Mouse (Mus musculus): ENCODE measurements at regions not wholly inside any gene's neighbourhood (a gene's known extent, or its start where the extent isn't known, plus 50 kb on each side); places are given as distances from the start of the nearest gene placed in this dataset.

DNA sequence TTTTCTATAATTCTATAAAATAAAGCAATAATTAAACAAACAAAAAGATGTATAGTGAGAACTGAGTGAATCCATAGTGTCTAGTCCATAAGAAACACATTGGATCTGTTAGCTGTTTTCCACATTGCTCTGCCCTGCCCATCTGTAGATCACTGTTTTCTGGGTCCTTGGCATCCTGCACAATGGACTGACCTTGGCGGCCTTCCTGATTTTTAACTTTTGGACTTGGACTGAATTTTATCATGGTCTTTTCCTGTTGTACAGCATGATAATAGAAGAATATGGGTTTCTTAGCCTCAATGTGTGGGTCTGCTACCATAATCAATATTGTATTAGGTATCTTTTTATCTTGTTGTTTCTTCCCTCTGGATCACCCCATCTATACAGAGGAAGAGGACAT is 456.0 kb downstream of the 1810013L24Rik start:
- H3K36me3 ChIP-seq (replicated peaks in 1 of 2; ENCODE audit: control insufficient read depth in 1 of 2, insufficient read depth in 1 of 2, low read length in 1 of 2), result no peaks in the 10 kb centered on the region
- no peak for DNase-seq (ENCODE audit: extremely low read depth)
- H3K27ac ChIP-seq (ENCODE audit: insufficient read depth, low read depth), result no peak overlapping the region
- TF ChIP-seq MEF2A (IDR thresholded peaks at IDR 0.05; ENCODE audit: borderline replicate concordance, low read depth, low read length) (no peak), E2F4 (IDR thresholded peaks at IDR 0.05; ENCODE audit: insufficient replicate concordance, low read depth, low read length) (no peak), PAX5 (IDR thresholded peaks at IDR 0.05; ENCODE audit: low read length) (no peak), USF1 (IDR thresholded peaks at IDR 0.05; ENCODE audit: low read depth, low read length) (no peak), RAD21 (IDR thresholded peaks at IDR 0.05; ENCODE audit: low read depth, low read length) (no peak), EP300 (IDR thresholded peaks at IDR 0.05; ENCODE audit: low read length) (no peak), ZKSCAN1 (IDR thresholded peaks at IDR 0.05; ENCODE audit: borderline replicate concordance, low read depth, low read length) (no peak), CTCF (conservative IDR thresholded peaks at IDR 0.05 in 1 of 2, IDR thresholded peaks at IDR 0.05 in 1 of 2; ENCODE audit: low read depth in 2 of 2, low read length in 2 of 2) (no peak), MYC (IDR thresholded peaks at IDR 0.05; ENCODE audit: low read depth, low read length) (no peak), UBTF (IDR thresholded peaks at IDR 0.05; ENCODE audit: low read depth, low read length) (no peak), TCF12 (IDR thresholded peaks at IDR 0.05; ENCODE audit: low read depth, low read length) (no peak)
- H3K27me3 ChIP-seq (replicated peaks), result no peaks in the 10 kb centered on the region
- H3K9me3 ChIP-seq (replicated peaks; ENCODE audit: low read length), result no peaks in the 10 kb centered on the region
- H3K79me2 ChIP-seq (replicated peaks; ENCODE audit: control insufficient read depth, extremely low read depth, insufficient read depth, poor library complexity, severe bottlenecking), result no peaks in the 10 kb centered on the region
- no peak overlapping the region for H3K4me3 ChIP-seq (replicated peaks in 1 of 3; ENCODE audit: low read depth in 2 of 3, low read length in 2 of 3, poor library complexity in 1 of 3)
- in situ Hi-C loops (cut with MboI; ENCODE audit: low pct_ligation_motif_present, low pct_unique_long_range_greater_than_20kb, low sequenced_read_pairs) (no loop called here), dilution Hi-C loops (cut with MboI; ENCODE audit: extremely low pct_ligation_motif_present, extremely low pct_unique_long_range_greater_than_20kb, low sequenced_read_pairs) (no loop called here)
- no peak overlapping the region for H3K9ac ChIP-seq (ENCODE audit: insufficient read depth, low read depth)
- peaks cover 5 to 22% of the 10 kb centered on the region in 2 experiments for H3K4me1 ChIP-seq (ENCODE audit: control insufficient read depth in 1 of 2, insufficient read depth in 2 of 2)
- H3K4me2 ChIP-seq (ENCODE audit: insufficient read depth, low read depth, poor library complexity, severe bottlenecking), result no peak overlapping the region

DNA sequence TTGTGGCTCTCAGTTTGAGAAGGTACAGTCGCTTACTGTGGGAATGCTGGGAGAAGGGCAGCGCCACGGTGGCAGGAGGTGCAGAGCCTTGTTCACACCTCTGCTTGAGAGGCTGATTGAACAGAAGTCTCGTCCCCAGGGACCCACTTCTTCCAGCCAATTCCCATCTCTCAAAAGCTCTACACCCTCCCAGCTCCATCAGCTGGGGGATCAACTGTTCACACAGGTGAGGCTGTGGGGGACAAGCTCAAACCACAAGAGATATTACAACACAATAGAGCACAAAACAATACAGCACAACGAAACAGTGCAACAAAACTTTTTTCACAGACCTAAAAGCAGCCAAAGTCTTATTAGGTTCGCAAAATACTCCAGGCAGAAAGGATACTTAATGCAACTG is 457.7 kb downstream of the 1810013L24Rik start:
- no peak overlapping the region for H3K4me2 ChIP-seq (ENCODE audit: insufficient read depth, low read depth, poor library complexity, severe bottlenecking)
- dilution Hi-C loops (cut with MboI; ENCODE audit: extremely low pct_ligation_motif_present, extremely low pct_unique_long_range_greater_than_20kb, low sequenced_read_pairs), result no loop called here
- no peak overlapping the region for H3K27ac ChIP-seq (ENCODE audit: insufficient read depth, low read depth)
- no peaks in the 10 kb centered on the region for H3K79me2 ChIP-seq (replicated peaks; ENCODE audit: control insufficient read depth, extremely low read depth, insufficient read depth, poor library complexity, severe bottlenecking)
- DNase-seq (ENCODE audit: extremely low read depth), result no peak
- in situ Hi-C loops (cut with MboI; ENCODE audit: low pct_ligation_motif_present, low pct_unique_long_range_greater_than_20kb, low sequenced_read_pairs), result no loop called here
- TF ChIP-seq RAD21 (IDR thresholded peaks at IDR 0.05; ENCODE audit: low read depth, low read length) (no peak), BHLHE40 (IDR thresholded peaks at IDR 0.05; ENCODE audit: low read depth, low read length) (no peak), JUN (IDR thresholded peaks at IDR 0.05; ENCODE audit: insufficient read depth, low read depth, low read length) (no peak)
- no peak overlapping the region for H3K4me3 ChIP-seq (replicated peaks in 1 of 3; ENCODE audit: low read depth in 2 of 3, low read length in 2 of 3, poor library complexity in 1 of 3)
- no peaks in the 10 kb centered on the region for H3K9me3 ChIP-seq (replicated peaks; ENCODE audit: low read length)
- H3K9ac ChIP-seq (ENCODE audit: insufficient read depth, low read depth), result no peak overlapping the region
- no peaks in the 10 kb centered on the region for H3K36me3 ChIP-seq (replicated peaks in 1 of 2; ENCODE audit: control insufficient read depth in 1 of 2, insufficient read depth in 1 of 2, low read length in 1 of 2)
- no peaks in the 10 kb centered on the region for H3K27me3 ChIP-seq (replicated peaks)
- H3K4me1 ChIP-seq (ENCODE audit: control insufficient read depth in 1 of 2, insufficient read depth in 2 of 2), result peaks cover 3 to 22% of the 10 kb centered on the region in 2 experiments

DNA sequence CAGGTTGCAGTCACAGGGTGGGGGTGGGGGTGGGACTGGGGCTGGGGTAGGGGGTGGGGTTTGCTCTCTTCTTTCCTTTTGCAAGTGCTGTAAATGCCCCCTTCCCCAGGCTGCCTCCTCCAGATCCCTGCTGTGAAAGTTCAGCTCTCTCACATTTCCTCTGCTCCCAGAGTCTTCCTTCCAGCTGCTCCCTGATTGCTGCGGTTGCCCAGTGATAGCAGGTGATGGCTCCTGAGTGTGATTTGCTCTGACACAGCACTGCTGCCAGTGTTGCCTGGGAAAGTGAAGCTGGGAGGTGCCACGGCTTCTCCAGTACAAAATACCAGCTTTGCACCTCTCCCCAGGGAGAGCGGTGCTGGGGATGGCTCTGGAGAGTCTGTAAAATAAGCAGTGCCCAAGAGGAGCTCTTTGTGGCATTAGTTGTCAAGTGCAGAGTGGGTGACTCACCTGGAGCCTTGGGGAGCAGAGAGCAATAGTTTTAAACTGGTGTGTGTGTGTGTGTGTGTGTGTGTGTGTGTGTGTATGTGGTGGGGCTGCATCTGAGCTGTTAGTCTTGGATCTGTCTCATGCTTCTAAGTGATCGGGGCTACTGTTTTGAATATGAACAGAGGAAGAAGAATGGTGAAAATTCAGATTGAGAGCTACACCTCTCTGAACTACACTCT is 461.6 kb downstream of the 1810013L24Rik start:
- Histone ChIP-seq H3K27ac (ENCODE audit: insufficient read depth, low read depth) (no peak overlapping the region), H3K27me3 (replicated peaks) (no peaks in the 10 kb centered on the region), H3K36me3 (replicated peaks in 1 of 2; ENCODE audit: control insufficient read depth in 1 of 2, insufficient read depth in 1 of 2, low read length in 1 of 2) (no peaks in the 10 kb centered on the region), H3K9ac (ENCODE audit: insufficient read depth, low read depth) (no peak overlapping the region), H3K9me3 (replicated peaks; ENCODE audit: low read length) (no peaks in the 10 kb centered on the region), H3K4me3 (replicated peaks in 1 of 3; ENCODE audit: low read depth in 2 of 3, low read length in 2 of 3, poor library complexity in 1 of 3) (no peak overlapping the region), H3K4me2 (ENCODE audit: insufficient read depth, low read depth, poor library complexity, severe bottlenecking) (no peak overlapping the region), H3K79me2 (replicated peaks; ENCODE audit: control insufficient read depth, extremely low read depth, insufficient read depth, poor library complexity, severe bottlenecking) (no peaks in the 10 kb centered on the region), H3K4me1 (ENCODE audit: control insufficient read depth in 1 of 2, insufficient read depth in 2 of 2) (peaks cover 3 to 22% of the 10 kb centered on the region in 2 experiments)
- TF ChIP-seq RAD21 (IDR thresholded peaks at IDR 0.05; ENCODE audit: low read depth, low read length) (no peak), ZMIZ1 (IDR thresholded peaks at IDR 0.05; ENCODE audit: low read depth, low read length) (no peak), JUND (conservative IDR thresholded peaks at IDR 0.05; ENCODE audit: low read depth, low read length) (no peak), NRF1 (IDR thresholded peaks at IDR 0.05; ENCODE audit: low read depth, low read length) (no peak), JUN (IDR thresholded peaks at IDR 0.05; ENCODE audit: insufficient read depth, low read depth, low read length) (no peak), PAX5 (IDR thresholded peaks at IDR 0.05; ENCODE audit: low read length) (no peak), TCF12 (IDR thresholded peaks at IDR 0.05; ENCODE audit: low read depth, low read length) (no peak), MEF2A (IDR thresholded peaks at IDR 0.05; ENCODE audit: borderline replicate concordance, low read depth, low read length) (no peak), ZNF384 (IDR thresholded peaks at IDR 0.05; ENCODE audit: low read depth, low read length) (no peak), ZKSCAN1 (IDR thresholded peaks at IDR 0.05; ENCODE audit: borderline replicate concordance, low read depth, low read length) (no peak), CHD2 (IDR thresholded peaks at IDR 0.05; ENCODE audit: low read length) (no peak), BHLHE40 (IDR thresholded peaks at IDR 0.05; ENCODE audit: low read depth, low read length) (no peak), SMC3 (IDR thresholded peaks at IDR 0.05; ENCODE audit: low read depth, low read length) (no peak), MAX (IDR thresholded peaks at IDR 0.05; ENCODE audit: low read length) (no peak)
- in situ Hi-C loops (cut with MboI; ENCODE audit: low pct_ligation_motif_present, low pct_unique_long_range_greater_than_20kb, low sequenced_read_pairs) (no loop called here), dilution Hi-C loops (cut with MboI; ENCODE audit: extremely low pct_ligation_motif_present, extremely low pct_unique_long_range_greater_than_20kb, low sequenced_read_pairs) (no loop called here)
- no peak for DNase-seq (ENCODE audit: extremely low read depth)

Data from CH12.LX (cell line).